Mouse (Mus musculus) lung, adult 2 months (tissue): ENCODE data around the gene Sept5.

ENCODE experiments used
- CTCF ChIP-seq: fragments of 200-500 bp; IDR thresholded peaks from 2 replicates; pipeline ENCODE4 v1.5.1; 2011; ENCODE audit warnings: mild to moderate bottlenecking, low read length, control low read depth; ENCODE audit not compliant: insufficient read depth
- POLR2A ChIP-seq: fragments of 200-500 bp; IDR thresholded peaks from 2 replicates; pipeline ENCODE4 v1.6.1; 2011; ENCODE audit warnings: low read depth, mild to moderate bottlenecking, control low read depth, low read length, borderline replicate concordance; ENCODE audit errors: extremely low read depth

- TF ChIP-seq CTCF = no peak
- TF ChIP-seq POLR2A = peak; percentile 21; the same call in 1 of the 2 replicates
Measured at GRCm38 (mm10) chr16:18586906-18587546, 42.7 kb downstream of the Sept5 start.
